Mouse (Mus musculus): ENCODE measurements around the gene Ago4.
A peak's percentile ranks its signal among the peaks of the same experiment; 100 is the strongest.
"Not testable (repeated sequence)": the region's sequence is repeated elsewhere in the genome, so short reads cannot be mapped to it uniquely, and the experiment has no call there.

Ago4 gene

GRCm38 (mm10) chr4:126532827-126533728 is at the start of gene Ago4:
Ago4 (minus strand) TSS chr4:126533472.
- DNase-seq (ENCODE audit: low spot score in 2 of 2): peak; percentile 33 to 43

GRCm38 (mm10) chr4:126579077-126579476 is 45.8 kb upstream of the Ago4 start:
- DNase-seq (ENCODE audit: low spot score in 2 of 2): no peak

DNA sequence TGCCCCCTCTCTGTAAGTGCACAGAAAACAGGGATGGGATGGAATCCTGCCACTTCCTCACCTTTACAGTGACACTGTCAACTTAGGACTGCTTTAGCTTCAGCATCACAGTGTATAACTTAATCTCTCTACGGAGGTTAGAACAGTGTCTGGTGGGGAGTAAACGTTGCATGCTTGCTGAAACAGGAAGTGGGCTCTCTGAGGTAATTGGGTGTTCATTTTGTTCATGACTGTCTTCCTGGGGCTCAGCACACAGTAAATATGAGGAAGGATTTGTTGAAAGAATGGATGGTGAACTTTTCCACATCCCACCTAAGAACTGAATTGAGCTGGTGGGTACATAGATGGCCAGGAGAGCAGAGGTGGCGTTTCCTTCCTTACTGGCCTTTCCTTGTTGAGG is 44.6 kb upstream of the Ago4 start:
- DNase-seq (ENCODE audit: low spot score in 2 of 2): no peak

DNA sequence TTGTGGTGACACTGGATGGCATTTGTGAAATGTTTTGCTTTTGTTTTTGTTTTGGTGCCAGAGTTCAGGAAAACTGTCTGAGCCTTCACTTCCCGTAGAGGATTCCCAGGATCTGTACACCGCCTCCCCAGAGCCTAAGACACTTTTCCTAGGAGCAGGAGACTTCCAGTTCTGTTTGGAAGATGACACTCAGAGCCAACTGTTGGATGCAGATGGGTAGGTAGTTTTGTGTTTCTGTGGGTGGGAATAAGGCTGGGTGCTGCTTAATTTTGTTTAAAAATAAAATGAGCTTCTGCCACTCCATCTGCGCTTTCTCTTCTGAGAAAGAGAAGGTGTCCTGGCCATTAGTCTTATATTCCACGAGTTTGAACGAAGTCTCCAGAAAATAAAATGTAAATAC is 43.0 kb upstream of the Ago4 start:
- DNase-seq (ENCODE audit: low spot score in 2 of 2): peak; percentile 21 to 60

DNA sequence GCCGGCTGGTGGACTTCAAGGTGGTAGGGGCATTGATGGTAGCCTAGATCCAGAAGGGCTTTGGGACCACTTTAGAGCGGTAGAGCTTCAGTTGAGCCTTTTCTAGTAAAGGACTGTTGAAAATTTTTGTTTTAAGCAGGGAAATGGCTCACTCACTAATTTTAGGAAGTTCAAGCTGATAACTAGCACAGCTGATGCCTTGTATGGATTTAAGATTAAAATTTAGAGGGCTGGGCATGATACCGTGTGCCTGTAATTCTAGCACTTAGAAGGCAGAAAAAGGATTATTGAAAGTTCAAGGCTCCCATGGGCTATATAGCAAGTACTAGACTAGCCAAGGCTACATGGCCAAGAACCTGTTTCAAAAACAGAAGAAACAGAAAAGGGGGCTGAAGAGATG is 36.5 kb upstream of the Ago4 start:
- DNase-seq (ENCODE audit: low spot score in 2 of 2): no peak

DNA sequence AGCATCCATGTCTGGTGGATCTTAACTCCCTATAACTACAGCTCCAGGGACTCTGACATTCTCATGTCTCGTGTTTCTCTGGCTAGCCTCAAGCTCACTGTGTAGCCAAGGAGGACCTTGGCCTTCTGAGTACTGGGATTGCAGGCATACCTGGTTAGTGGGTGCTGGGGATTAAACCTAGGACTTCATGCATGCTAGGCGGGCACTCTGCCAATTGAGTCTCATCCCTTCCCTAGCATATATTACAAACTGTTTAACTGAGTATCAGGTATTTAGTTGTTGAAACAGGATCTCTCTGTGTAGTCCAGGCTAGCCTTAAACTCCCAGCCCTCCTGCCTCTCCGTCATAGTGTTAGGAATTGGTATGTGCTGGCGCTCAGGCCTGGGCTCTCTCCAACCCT is 34.0 kb upstream of the Ago4 start:
- DNase-seq (ENCODE audit: low spot score in 2 of 2): no peak

DNA sequence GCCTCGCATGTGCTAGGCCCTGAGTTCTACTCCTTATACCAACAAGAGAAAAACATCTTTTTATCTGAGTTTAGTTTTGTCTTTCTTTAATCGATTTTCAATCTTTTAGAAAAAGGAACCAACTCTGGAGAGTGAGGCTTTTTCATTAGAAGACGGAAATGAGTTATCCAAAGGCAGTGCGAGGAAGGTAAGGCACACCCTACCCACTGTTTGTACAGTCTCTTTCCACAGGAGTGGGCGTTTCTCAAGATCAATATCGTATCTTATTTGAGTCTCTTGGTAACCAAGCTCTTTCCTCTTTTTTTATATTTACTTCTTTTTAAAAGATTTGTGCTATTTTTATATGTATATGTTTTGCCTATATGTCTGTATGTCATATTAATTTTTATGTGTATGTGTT is 30.5 kb upstream of the Ago4 start:
- DNase-seq (ENCODE audit: low spot score in 2 of 2): no peak

GRCm38 (mm10) chr4:126556809-126557711 is 23.8 kb upstream of the Ago4 start, which contains the start of gene Clspn:
Clspn (plus strand) TSS chr4:126556935.
- peak; percentile 75 to 81 for DNase-seq (ENCODE audit: low spot score in 2 of 2)

DNA sequence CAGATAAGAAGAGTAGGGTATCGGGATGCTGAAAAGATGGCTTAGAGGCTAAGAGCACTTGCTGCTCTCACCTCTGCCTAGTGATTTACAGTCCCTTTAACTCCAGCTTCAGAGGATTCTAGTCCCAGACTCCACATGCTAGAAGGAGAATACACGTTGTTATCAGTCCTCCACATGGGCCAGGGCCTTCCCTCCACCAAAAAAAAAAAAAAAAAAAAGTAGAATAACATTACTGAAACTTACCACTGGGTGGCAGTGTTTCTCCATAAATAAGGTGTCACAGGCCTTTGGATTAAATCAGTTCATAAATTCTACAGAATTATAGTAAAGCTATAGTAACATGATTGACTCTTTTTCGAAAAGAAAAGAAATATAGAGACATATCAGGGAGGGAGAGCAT is 21.2 kb upstream of the Ago4 start:
- no peak for DNase-seq (ENCODE audit: low spot score in 2 of 2)

- DNase-seq (ENCODE audit: low spot score in 2 of 2): no peak
Observed at GRCm38 (mm10) chr4:126553685-126554084, 20.4 kb upstream of the Ago4 start.

DNA sequence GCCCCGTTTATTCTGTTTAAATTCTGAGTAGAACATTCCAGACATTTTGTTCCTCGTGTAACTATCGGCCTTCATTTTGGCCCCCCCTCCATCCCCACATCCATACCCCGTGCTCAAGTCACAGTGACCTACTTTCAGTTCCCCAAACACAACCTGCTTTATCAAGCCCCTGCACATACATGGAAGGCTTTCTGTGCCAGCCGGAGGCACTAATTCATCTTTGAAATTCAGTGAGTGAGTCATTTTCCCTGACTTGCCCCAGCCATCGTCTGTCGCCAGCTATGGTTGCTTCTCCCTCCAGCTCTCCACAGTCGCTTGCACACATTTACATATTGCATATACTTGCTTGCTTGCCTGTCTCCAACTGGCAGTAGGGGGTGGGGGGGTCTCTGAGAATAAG is 19.8 kb upstream of the Ago4 start:
- DNase-seq (ENCODE audit: low spot score in 2 of 2): peak; percentile 31 to 34

- DNase-seq (ENCODE audit: low spot score in 2 of 2): no peak
Observed at GRCm38 (mm10) chr4:126552136-126552535, 18.9 kb upstream of the Ago4 start.

GRCm38 (mm10) chr4:126546183-126546582 is 12.9 kb upstream of the Ago4 start:
- DNase-seq (ENCODE audit: low spot score in 2 of 2): no peak

GRCm38 (mm10) chr4:126545703-126546102 is 12.4 kb upstream of the Ago4 start:
- DNase-seq (ENCODE audit: low spot score in 2 of 2): no peak

- DNase-seq (ENCODE audit: low spot score in 2 of 2): no peak
Observed at GRCm38 (mm10) chr4:126545016-126545415, 11.7 kb upstream of the Ago4 start.

DNA sequence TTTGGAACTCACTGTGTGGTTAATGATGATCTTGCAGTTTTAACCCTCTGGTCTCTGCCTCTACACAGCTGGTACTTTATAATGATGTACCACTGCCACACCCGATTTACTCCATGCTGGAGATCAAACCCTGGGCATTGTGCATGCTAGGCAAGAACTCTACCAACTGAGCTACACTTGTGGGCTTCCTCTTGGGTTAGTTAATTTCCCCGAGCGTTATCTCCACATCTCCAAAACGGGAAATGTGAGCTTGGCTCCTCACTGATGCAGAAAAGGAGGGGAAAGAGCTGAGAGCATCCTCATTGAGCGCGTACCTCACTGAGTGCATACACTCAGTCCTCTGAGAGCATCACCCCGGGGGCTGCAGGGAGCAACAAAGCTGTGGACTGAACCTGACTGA is 9.6 kb upstream of the Ago4 start:
- DNase-seq (ENCODE audit: low spot score in 2 of 2): no peak

DNA sequence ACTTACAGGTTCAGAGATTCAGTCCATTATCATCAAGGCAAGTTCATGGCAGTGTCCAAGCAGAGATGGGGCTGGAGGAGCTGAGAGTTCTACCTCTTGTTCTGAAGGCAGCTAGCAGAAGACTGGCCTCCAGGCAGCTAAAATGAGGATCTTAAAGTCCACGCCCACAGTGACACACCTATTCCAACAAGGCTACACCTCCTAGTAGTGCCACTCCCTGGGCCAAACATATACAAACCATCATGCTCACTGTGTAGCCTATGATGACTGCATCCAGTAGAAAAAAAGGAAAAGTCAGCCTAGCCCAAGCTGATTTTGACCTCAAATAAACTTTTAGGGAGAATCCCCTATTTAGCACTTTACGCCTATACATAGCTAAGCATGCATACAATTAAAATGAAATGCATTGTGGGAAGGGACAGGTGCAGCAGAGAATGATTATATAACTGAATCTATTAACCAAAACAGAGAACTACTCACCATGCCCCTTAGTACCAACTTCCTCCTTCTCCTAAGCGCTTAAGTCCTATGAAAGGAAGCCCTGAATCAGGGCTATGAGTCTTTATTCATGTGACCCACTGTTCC is 7.3 kb upstream of the Ago4 start:
- DNase-seq (ENCODE audit: low spot score in 2 of 2): no peak

DNA sequence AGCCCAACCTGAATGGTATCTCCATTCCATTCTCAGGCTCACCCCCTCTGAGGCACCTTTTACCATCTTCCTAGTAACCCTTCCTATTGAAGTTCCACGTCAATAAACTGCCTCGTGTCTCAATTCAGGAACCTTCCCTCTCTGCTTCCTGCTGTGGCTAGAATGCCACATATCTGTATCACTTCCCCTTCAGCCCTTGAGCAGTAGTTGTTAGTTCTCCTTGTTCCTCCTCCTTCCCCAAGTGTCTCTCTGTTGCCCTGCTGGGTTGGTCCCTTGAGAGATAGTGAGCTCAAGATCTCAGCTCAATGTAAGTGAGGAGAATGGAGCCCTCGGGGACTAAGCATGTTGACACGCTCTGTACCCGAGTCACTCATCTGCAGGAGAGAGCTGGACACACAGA is 3.6 kb upstream of the Ago4 start:
- no peak for DNase-seq (ENCODE audit: low spot score in 2 of 2)

- not testable (repeated sequence) for DNase-seq (ENCODE audit: low spot score in 2 of 2)
Observed at GRCm38 (mm10) chr4:126535631-126536030, 2.4 kb upstream of the Ago4 start.

DNA sequence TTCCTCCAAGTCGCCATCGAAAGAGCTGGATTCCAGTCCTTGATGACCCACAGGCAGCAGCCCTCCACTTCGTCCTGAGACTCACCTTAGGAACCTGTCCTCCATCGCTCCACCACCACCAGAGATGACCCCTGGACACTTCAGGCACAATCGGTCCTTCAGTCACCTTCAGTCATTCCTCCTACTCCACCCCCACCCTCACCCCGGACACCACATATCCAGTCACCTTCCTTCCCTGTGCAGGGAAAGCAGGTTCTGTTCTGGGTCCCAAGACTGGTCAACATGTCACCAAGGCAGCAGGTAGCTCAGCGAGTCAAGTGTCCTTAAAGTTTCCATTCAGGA is 428 bp upstream of the Ago4 start:
- DNase-seq (ENCODE audit: low spot score in 2 of 2): no peak

- DNase-seq (ENCODE audit: low spot score in 2 of 2): no peak
Observed at GRCm38 (mm10) chr4:126532292-126532691, 980 bp downstream of the Ago4 start.

GRCm38 (mm10) chr4:126526828-126527227 is 6.4 kb downstream of the Ago4 start:
- no peak for DNase-seq (ENCODE audit: low spot score in 2 of 2)
